Mouse (Mus musculus): ENCODE data around the gene Oxnad1. TPM values are rescaled to one million over a fixed set of nuclear protein-coding genes. Genes with fewer than 3 reads are reported as not detected.
A peak's percentile ranks its signal among the peaks of the same experiment; 100 is the strongest.
"Not testable (repeated sequence)": the region's sequence is repeated elsewhere in the genome, so short reads cannot be mapped to it uniquely, and the experiment has no call there.

The Oxnad1 gene
- total and polyA plus RNA-seq, 3 experiments = 49.5 to 54.9 (median 53.9) TPM

GRCm38 (mm10) chr14:32120940-32121919 lies 36.1 kb downstream of the Oxnad1 start:
- TF ChIP-seq CTCF (IDR thresholded peaks at IDR 0.05) (no peak), POLR2A (IDR thresholded peaks at IDR 0.05; ENCODE audit: insufficient read depth, low read depth, low read length) (0 out of 2 replicates have a peak, but pooled peaks have one; percentile 24)
- Histone ChIP-seq H3K79me2 (replicated peaks; ENCODE audit: control insufficient read depth, insufficient read depth, low read length) (no peaks in the 10 kb centered on the region), H3K36me3 (ENCODE audit: control insufficient read depth, insufficient read depth, low read length) (no peaks in the 10 kb centered on the region), H3K4me3 (no peak overlapping the region), H3K4me1 (ENCODE audit: control insufficient read depth, insufficient read depth, low read length) (no peaks in the 10 kb centered on the region; the same call in 1 of the 2 replicates), H3K27me3 (ENCODE audit: control insufficient read depth, insufficient read depth, low read length) (no peaks in the 10 kb centered on the region; the same call in 1 of the 2 replicates), H3K27ac (no peak overlapping the region), H3K9ac (ENCODE audit: low read depth, low read length) (no peak overlapping the region)
- no peak for DNase-seq
- WGBS = 78% methylated on average over 11 of the region's 11 CpGs
- intact Hi-C loops (cut with DNase I) = no loop called here

- peak in 1 of 2 experiments; percentile 21 for DNase-seq
Measured at GRCm38 (mm10) chr14:32121920-32122315, 36.7 kb downstream of the Oxnad1 start.

GRCm38 (mm10) chr14:32124261-32124660 lies 39.1 kb downstream of the Oxnad1 start:
- DNase-seq = no peak
- Histone ChIP-seq H3K27me3 (ENCODE audit: control insufficient read depth, insufficient read depth, low read length) (no peaks in the 10 kb centered on the region; the same call in 1 of the 2 replicates), H3K79me2 (replicated peaks; ENCODE audit: control insufficient read depth, insufficient read depth, low read length) (no peaks in the 10 kb centered on the region), H3K9ac (ENCODE audit: low read depth, low read length) (no peak overlapping the region), H3K4me1 (ENCODE audit: control insufficient read depth, insufficient read depth, low read length) (no peaks in the 10 kb centered on the region; the same call in 1 of the 2 replicates), H3K36me3 (ENCODE audit: control insufficient read depth, insufficient read depth, low read length) (no peaks in the 10 kb centered on the region), H3K4me3 (no peak overlapping the region), H3K27ac (no peak overlapping the region)
- WGBS = 81% methylated on average over 3 of the region's 3 CpGs
- intact Hi-C loops (cut with DNase I) = no loop called here
- TF ChIP-seq POLR2A (IDR thresholded peaks at IDR 0.05; ENCODE audit: insufficient read depth, low read depth, low read length) = no peak
- no peak for TF ChIP-seq EP300 (IDR thresholded peaks at IDR 0.05; ENCODE audit: insufficient read depth, low read depth, low read length)
- no peak for TF ChIP-seq CTCF (IDR thresholded peaks at IDR 0.05)

More at GRCm38 (mm10) chr14:32121920-32122315, 36.7 kb downstream of the Oxnad1 start:
- no peaks in the 10 kb centered on the region; the same call in 1 of the 2 replicates for H3K4me1 ChIP-seq (ENCODE audit: control insufficient read depth, insufficient read depth, low read length)
- H3K4me3 ChIP-seq = no peak overlapping the region
- H3K27ac ChIP-seq = no peak overlapping the region
- TF ChIP-seq POLR2A (IDR thresholded peaks at IDR 0.05; ENCODE audit: insufficient read depth, low read depth, low read length) (no peak), CTCF (IDR thresholded peaks at IDR 0.05) (peak; percentile 71), EP300 (IDR thresholded peaks at IDR 0.05; ENCODE audit: insufficient read depth, low read depth, low read length) (no peak)
- H3K9ac ChIP-seq (ENCODE audit: low read depth, low read length) = no peak overlapping the region
- no peaks in the 10 kb centered on the region for H3K36me3 ChIP-seq (ENCODE audit: control insufficient read depth, insufficient read depth, low read length)
- no peaks in the 10 kb centered on the region; the same call in 1 of the 2 replicates for H3K27me3 ChIP-seq (ENCODE audit: control insufficient read depth, insufficient read depth, low read length)
- intact Hi-C loops (cut with DNase I) = loop anchor here (2.0 kb wide), 1 partner anchor 71 kb away; no protein-coding TSS in a partner anchor
- WGBS = 21% methylated on average over 2 of the region's 2 CpGs
- no peaks in the 10 kb centered on the region for H3K79me2 ChIP-seq (replicated peaks; ENCODE audit: control insufficient read depth, insufficient read depth, low read length)

GRCm38 (mm10) chr14:32125256-32125655 lies 40.1 kb downstream of the Oxnad1 start:
- DNase-seq; H3K4me3 ChIP-seq; intact Hi-C loops (cut with DNase I); H3K4me1 ChIP-seq (ENCODE audit: control insufficient read depth, insufficient read depth, low read length); H3K36me3 ChIP-seq (ENCODE audit: control insufficient read depth, insufficient read depth, low read length); H3K27ac ChIP-seq; H3K9ac ChIP-seq (ENCODE audit: low read depth, low read length); H3K27me3 ChIP-seq (ENCODE audit: control insufficient read depth, insufficient read depth, low read length); H3K79me2 ChIP-seq (replicated peaks; ENCODE audit: control insufficient read depth, insufficient read depth, low read length): not testable (repeated sequence)
- WGBS = 80% methylated on average over 5 of the region's 5 CpGs

GRCm38 (mm10) chr14:32128409-32128808 lies 43.2 kb downstream of the Oxnad1 start:
- DNase-seq = no peak
- WGBS = 63% methylated on average over 5 of the region's 5 CpGs
- Histone ChIP-seq H3K27me3 (ENCODE audit: control insufficient read depth, insufficient read depth, low read length) (0 out of 2 replicates have a peak, but pooled peaks cover 1% of the 10 kb centered on the region), H3K4me1 (ENCODE audit: control insufficient read depth, insufficient read depth, low read length) (no peaks in the 10 kb centered on the region), H3K27ac (no peak overlapping the region), H3K4me3 (no peak overlapping the region), H3K36me3 (ENCODE audit: control insufficient read depth, insufficient read depth, low read length) (no peaks in the 10 kb centered on the region), H3K9ac (ENCODE audit: low read depth, low read length) (no peak overlapping the region), H3K79me2 (replicated peaks; ENCODE audit: control insufficient read depth, insufficient read depth, low read length) (no peaks in the 10 kb centered on the region)
- intact Hi-C loops (cut with DNase I) = no loop called here
- TF ChIP-seq POLR2A (IDR thresholded peaks at IDR 0.05; ENCODE audit: insufficient read depth, low read depth, low read length) (no peak), CTCF (IDR thresholded peaks at IDR 0.05) (peak; percentile 8; the same call in 1 of the 2 replicates)

- no peak overlapping the region for H3K27ac ChIP-seq
- H3K9ac ChIP-seq (ENCODE audit: low read depth, low read length) = no peak overlapping the region
- H3K4me1 ChIP-seq (ENCODE audit: control insufficient read depth, insufficient read depth, low read length) = no peaks in the 10 kb centered on the region
- H3K27me3 ChIP-seq (ENCODE audit: control insufficient read depth, insufficient read depth, low read length) = 0 out of 2 replicates have a peak, but pooled peaks cover 1% of the 10 kb centered on the region
- 29% methylated on average over 4 of the region's 4 CpGs for WGBS
- H3K36me3 ChIP-seq (ENCODE audit: control insufficient read depth, insufficient read depth, low read length) = no peaks in the 10 kb centered on the region
- DNase-seq = no peak
- intact Hi-C loops (cut with DNase I) = no loop called here
- H3K79me2 ChIP-seq (replicated peaks; ENCODE audit: control insufficient read depth, insufficient read depth, low read length) = no peaks in the 10 kb centered on the region
- TF ChIP-seq POLR2A (IDR thresholded peaks at IDR 0.05; ENCODE audit: insufficient read depth, low read depth, low read length) (no peak), EP300 (IDR thresholded peaks at IDR 0.05; ENCODE audit: insufficient read depth, low read depth, low read length) (no peak), CTCF (IDR thresholded peaks at IDR 0.05) (no peak)
- no peak overlapping the region for H3K4me3 ChIP-seq
Measured at GRCm38 (mm10) chr14:32131836-32132235, 46.7 kb downstream of the Oxnad1 start.
